Mouse (Mus musculus): ENCODE measurements around the gene AC124502.3. TPM values are rescaled to one million over a fixed set of nuclear protein-coding genes. Genes with fewer than 3 reads are reported as not detected.

The AC124502.3 gene
- total RNA-seq, 2 experiments from 2014 or later: 6.3 to 7.0 TPM

DNA sequence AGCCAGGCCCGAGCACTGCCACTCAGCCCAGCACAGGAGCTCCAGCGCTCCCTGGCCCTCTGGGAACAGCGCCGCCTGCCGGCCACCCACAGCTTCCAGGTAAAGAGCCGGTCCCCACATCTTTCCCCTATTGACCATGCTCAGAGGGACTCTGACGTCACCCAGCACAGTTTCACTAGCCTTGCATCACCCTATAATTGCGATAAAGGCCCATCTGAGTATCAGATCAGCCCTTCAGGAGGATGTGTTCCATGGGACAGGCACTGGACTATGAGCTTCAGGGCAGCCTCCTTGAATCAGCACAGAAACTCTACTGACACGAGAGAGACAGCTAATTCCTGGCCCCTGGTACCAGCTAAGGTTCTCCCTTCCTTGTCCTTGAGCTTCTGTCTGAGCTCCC is 15.2 kb downstream of the AC124502.3 start:
- intact Hi-C loops (cut with DNase I): no loop called here
- peak in 1 of 2 experiments; percentile 71 for DNase-seq (ENCODE audit: extremely low spot score in 1 of 2, low spot score in 2 of 2)

- peak in 1 of 2 experiments; percentile 66 for DNase-seq (ENCODE audit: extremely low spot score in 1 of 2, low spot score in 2 of 2)
- intact Hi-C loops (cut with DNase I): loop anchor here (2.0 kb wide), 1 partner anchor 17 kb away; no protein-coding TSS in a partner anchor
These were observed 17.6 kb downstream of the AC124502.3 start for GRCm38 (mm10) chr19:5056251-5056650.

DNA sequence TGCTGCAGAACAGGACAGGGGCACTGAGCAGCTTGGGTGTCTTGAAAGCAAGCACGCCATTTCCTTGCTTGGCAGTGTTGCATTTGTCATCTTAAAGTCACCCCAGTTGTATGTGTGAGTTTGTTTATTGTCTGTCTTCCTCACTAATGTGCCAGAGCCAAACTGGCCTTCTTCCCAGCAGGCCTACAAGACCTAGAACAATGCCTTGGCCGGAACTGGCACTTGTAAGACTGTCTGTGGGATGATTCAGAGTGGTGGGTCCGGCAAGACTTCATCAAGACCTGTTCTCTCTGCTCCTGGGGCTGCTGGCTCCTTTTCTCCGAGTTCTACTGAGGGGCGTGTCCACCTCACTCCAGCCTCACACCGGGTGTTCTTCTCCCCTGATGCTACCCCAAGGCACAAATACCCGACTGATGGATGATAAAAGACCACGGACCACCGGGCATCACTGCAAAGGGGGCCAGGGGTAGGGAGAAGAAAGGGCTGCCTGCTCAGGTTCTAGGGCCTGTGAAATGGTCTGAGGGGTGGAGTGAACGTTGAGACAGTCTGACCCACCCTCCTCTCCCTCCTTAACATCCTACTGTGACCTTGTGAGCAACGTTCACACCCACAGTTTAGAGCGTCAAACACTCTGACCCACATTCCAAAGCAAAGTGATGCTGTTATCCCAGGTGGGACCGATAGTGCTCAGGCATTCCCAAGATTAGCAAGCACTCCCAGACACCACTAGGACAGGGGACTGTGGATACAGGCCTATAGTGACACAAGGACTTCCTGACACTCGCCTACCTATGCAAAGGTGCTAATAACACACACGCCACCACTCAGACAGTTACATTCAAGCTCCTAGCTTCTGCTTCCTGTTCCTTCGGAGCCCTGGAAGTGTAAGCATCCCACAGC is 19.4 kb downstream of the AC124502.3 start:
- DNase-seq (ENCODE audit: extremely low spot score in 1 of 2, low spot score in 2 of 2): no peak
- intact Hi-C loops (cut with DNase I): loop anchor here (2.0 kb wide), 1 partner anchor 15 kb away; no protein-coding TSS in a partner anchor

GRCm38 (mm10) chr19:5058801-5059771 is 20.4 kb downstream of the AC124502.3 start:
- peak in 1 of 2 experiments; percentile 66 for DNase-seq (ENCODE audit: extremely low spot score in 1 of 2, low spot score in 2 of 2)

GRCm38 (mm10) chr19:5060365-5061330 is 22.0 kb downstream of the AC124502.3 start:
- peak in 1 of 2 experiments; percentile 52 for DNase-seq (ENCODE audit: extremely low spot score in 1 of 2, low spot score in 2 of 2)
- intact Hi-C loops (cut with DNase I): no loop called here

More at GRCm38 (mm10) chr19:5058801-5059771, 20.4 kb downstream of the AC124502.3 start:
- intact Hi-C loops (cut with DNase I): no loop called here

DNA sequence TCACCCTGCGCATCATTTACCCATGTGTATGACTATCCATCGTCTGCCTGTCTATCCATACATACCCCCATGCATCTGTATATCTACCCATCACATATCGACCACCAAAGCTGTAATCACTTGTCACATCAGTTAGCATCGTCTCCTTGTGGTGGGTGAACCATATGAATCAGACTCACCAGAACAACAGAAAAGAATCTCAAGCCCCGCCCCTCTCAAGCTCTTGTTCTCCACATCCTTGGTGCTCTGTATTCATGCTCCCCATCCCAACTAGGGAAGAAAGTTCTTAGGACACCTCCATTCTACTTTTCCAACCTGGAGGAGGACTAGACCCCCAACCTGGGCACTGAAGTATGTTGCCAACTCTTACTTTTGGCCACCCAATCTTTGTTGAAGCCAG is 23.4 kb downstream of the AC124502.3 start:
- no peak for DNase-seq (ENCODE audit: extremely low spot score in 1 of 2, low spot score in 2 of 2)
- intact Hi-C loops (cut with DNase I): no loop called here

DNA sequence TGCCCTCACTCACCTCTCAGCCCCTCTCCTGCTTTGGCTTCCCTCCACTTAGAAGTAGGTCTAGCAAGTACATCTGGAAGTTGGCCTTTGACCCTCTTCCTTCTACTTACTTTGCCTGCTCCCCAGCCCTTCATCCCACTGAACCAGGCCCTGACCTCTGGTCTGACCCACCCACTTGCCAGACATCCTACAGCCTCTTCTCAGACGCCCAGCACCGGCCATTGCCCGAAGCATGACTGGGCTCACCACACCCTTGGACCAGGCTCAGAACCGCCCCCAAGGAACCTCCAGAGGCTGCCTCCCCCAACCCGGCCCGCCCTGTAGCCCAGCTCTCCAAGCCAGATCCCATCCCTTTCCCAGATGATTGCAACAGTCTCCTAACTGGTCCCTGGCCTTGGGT is 23.8 kb downstream of the AC124502.3 start:
- no peak for DNase-seq (ENCODE audit: extremely low spot score in 1 of 2, low spot score in 2 of 2)
- intact Hi-C loops (cut with DNase I): no loop called here

DNA sequence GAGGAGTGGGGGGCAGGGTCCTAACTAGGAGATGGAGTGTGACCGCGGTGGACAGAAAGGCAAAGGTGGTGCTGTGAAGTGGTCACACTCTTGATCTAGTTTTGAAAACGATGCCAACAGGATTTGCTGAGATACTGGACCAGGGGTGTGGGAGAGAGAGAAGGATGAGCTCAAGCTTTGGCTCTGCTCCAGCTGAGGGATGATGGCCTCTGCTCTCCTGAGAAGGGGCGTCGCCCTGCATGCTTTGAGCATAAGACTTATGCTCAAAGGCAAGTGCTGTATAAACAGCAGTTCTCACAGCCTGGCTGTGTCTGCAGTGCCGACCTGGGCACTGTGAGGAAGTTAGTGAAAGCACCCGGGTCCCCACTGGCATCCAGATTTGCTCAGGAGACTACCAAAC is 26.4 kb downstream of the AC124502.3 start:
- intact Hi-C loops (cut with DNase I): no loop called here
- DNase-seq (ENCODE audit: extremely low spot score in 1 of 2, low spot score in 2 of 2): peak in 1 of 2 experiments; percentile 62

DNA sequence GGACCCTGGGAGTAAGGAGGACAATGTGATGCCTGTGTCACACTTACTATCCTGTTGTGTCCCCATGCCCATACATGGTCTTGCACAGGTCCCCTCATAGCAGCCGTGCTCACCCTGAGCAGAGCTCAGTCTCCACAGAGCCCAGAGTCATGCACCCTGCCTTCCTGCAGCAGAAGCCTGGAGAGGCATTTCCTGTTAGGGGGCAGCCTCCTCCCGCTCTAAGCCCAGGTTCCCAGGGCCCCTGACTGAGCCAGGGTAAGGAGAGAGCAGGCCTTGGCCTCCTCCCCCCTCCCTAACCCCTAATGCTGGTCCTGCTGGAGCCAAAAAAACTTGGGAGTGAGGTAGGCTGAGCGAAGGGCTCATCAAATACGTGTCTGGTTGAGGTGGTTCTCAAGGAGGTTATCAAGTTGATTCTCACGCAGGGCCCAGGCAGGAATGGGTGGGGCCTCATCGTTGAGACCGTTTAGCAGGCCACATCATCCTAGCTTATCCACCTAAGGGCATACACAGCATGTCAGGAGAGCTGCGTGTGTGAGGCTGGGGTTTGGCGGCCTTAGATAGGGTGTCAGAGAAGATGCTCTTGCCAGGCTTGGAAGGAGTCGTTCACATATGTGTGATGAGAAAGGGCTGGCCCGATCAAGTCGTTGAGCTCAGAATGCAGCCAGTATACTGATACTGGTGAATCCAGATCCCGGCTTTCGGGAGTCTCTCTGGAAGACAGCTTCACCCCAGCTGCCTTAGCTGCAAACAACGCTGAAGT is 28.5 kb downstream of the AC124502.3 start:
- DNase-seq (ENCODE audit: extremely low spot score in 1 of 2, low spot score in 2 of 2): no peak
- intact Hi-C loops (cut with DNase I): no loop called here

DNA sequence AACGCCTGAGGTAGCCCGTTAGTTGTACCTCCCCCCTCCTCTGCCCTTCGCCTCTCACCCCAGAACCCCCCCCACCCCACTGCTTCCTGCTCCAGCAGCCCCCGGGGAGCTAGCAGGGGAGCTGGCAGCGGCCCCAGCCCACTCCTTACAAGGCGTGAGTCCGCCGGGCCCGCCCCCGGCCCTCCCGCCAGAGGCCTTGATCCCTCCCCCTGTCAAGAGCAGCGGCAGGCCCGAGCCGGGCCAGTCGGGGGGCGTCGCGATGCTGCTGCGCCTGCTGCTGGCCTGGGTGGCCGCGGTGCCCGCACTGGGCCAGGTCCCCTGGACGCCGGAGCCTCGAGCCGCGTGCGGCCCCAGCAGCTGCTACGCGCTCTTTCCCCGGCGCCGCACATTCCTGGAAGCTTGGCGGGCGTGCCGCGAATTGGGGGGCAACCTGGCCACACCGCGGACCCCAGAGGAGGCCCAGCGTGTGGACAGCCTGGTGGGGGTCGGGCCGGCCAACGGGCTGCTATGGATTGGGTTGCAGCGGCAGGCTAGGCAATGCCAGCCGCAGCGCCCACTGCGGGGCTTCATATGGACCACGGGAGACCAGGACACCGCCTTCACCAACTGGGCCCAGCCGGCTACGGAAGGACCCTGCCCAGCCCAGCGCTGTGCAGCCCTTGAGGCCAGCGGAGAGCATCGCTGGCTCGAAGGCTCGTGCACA is 29.3 kb downstream of the AC124502.3 start, which contains the start of gene Cd248:
Cd248 (plus strand) TSS at position 212 of the 703 bp plus-strand sequence.
- DNase-seq (ENCODE audit: extremely low spot score in 1 of 2, low spot score in 2 of 2): peak in 1 of 2 experiments; percentile 90
- intact Hi-C loops (cut with DNase I): no loop called here

DNA sequence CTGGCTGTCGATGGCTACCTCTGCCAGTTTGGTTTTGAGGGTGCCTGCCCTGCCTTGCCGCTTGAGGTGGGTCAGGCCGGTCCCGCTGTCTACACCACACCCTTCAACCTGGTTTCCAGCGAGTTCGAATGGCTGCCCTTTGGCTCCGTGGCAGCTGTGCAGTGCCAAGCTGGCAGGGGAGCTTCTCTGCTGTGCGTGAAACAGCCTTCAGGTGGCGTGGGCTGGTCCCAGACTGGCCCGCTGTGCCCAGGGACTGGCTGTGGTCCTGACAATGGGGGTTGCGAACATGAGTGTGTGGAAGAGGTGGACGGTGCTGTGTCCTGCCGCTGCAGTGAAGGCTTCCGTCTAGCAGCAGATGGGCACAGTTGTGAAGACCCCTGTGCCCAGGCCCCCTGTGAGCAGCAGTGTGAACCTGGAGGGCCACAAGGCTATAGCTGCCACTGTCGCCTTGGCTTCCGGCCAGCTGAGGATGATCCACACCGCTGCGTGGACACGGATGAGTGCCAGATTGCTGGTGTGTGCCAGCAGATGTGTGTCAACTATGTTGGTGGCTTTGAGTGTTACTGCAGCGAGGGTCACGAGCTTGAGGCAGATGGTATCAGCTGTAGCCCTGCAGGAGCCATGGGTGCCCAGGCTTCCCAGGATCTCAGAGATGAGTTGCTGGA is 30.0 kb downstream of the AC124502.3 start:
- peak in 1 of 2 experiments; percentile 65 for DNase-seq (ENCODE audit: extremely low spot score in 1 of 2, low spot score in 2 of 2)
- intact Hi-C loops (cut with DNase I): no loop called here

GRCm38 (mm10) chr19:5069486-5069885 is 30.8 kb downstream of the AC124502.3 start:
- no peak for DNase-seq (ENCODE audit: extremely low spot score in 1 of 2, low spot score in 2 of 2)
- intact Hi-C loops (cut with DNase I): no loop called here

GRCm38 (mm10) chr19:5069978-5070377 is 31.3 kb downstream of the AC124502.3 start:
- DNase-seq (ENCODE audit: extremely low spot score in 1 of 2, low spot score in 2 of 2): no peak
- intact Hi-C loops (cut with DNase I): no loop called here

GRCm38 (mm10) chr19:5071077-5071476 is 32.4 kb downstream of the AC124502.3 start:
- DNase-seq (ENCODE audit: extremely low spot score in 1 of 2, low spot score in 2 of 2): no peak
- intact Hi-C loops (cut with DNase I): no loop called here

DNA sequence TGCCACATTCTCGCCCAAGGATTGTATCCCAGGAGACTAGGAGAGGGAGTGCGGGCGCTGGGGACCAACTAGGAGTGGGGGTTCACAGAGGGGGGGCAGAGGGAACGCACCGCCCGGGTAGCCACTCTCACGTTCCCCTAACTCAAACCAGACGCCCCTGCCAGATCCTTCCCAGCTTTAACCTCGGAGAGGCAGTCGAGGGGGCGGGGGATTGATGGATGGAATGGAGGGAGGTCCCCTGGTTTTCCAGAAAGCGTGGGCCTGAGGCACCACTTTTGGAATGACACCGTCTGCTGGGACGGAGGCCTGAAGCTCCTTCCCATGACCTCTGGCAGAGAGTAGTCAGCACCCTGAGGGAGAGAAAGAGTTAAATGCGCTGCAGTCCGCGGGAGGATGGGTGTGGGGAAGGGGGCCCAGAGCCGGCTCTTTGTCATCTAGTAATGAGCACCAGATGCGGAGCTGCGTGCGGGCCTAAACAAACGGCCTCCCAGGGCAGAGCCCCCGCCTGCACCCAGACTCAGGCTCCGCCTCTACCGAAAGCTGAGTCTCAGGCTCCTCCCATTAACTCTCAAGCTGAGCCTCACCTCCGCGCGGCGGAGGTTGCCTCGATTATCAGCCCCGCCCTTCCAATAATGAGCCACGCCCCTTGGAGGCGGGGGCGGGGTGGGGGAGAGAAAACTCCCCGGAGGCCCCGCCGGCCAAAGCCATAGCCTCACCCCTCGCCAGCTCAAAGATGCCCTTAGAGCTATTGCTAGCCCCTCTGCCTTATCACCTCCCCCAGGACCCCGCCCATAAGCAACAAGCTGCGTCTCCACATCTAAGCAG is 33.1 kb downstream of the AC124502.3 start:
- intact Hi-C loops (cut with DNase I): loop anchor here (2.0 kb wide), 1 partner anchor 15 kb away; no protein-coding TSS in a partner anchor
- peak in 1 of 2 experiments; percentile 88 for DNase-seq (ENCODE audit: extremely low spot score in 1 of 2, low spot score in 2 of 2)

All from left cerebral cortex, postnatal 10 days (tissue).